Mouse (Mus musculus) CH12.LX (cell line): ENCODE results near the gene Fadd. TPM values are rescaled to one million over a fixed set of nuclear protein-coding genes. Genes with fewer than 3 reads are reported as not detected.
A peak's percentile ranks its signal among the peaks of the same experiment; 100 is the strongest.

ENCODE experiments used
- DNase-seq: peaks from one replicate; pipeline ENCODE4 v3.0.0-alpha.2; 2013; ENCODE audit errors: extremely low read depth
- H3K27ac ChIP-seq: 2 replicates; pipeline ENCODE4 v1.5.1; 2012; ENCODE audit warnings: low read depth, mild to moderate bottlenecking, control low read depth, moderate library complexity; ENCODE audit not compliant: insufficient read depth
- H3K27me3 ChIP-seq: replicated peaks from 2 replicates; pipeline ENCODE3; 2012; ENCODE audit warnings: inconsistent platforms
- H3K36me3 ChIP-seq, 2 experiments: replicated peaks in 1 of 2; 2 replicates each; pipeline versions ENCODE3 to v1.6.1; 2012; ENCODE audit warnings: inconsistent platforms in 1 of 2, low read length in 1 of 2, mild to moderate bottlenecking in 1 of 2, mixed read lengths in 1 of 2, moderate library complexity in 1 of 2; ENCODE audit not compliant: control insufficient read depth in 1 of 2, insufficient read depth in 1 of 2
- H3K4me1 ChIP-seq, 2 experiments: 2 replicates each; pipeline ENCODE4 v1.6.1; 2012; ENCODE audit warnings: inconsistent platforms in 1 of 2, moderate library complexity in 1 of 2; ENCODE audit not compliant: insufficient read depth in 2 of 2, control insufficient read depth in 1 of 2
- H3K4me2 ChIP-seq: 2 replicates; pipeline ENCODE4 v1.6.1; 2012; ENCODE audit warnings: low read depth, mild to moderate bottlenecking, control low read depth; ENCODE audit not compliant: poor library complexity, insufficient read depth, severe bottlenecking
- H3K4me3 ChIP-seq, 3 experiments: fragments of 150-350 bp in 1 of 3; sonication (generic) in 1 of 3; replicated peaks in 1 of 3; 2 replicates each; pipeline versions ENCODE3 to v1.5.1; 2011 to 2012; ENCODE audit warnings: low read depth in 2 of 3, low read length in 2 of 3, mild to moderate bottlenecking in 2 of 3, moderate library complexity in 2 of 3, control low read depth in 1 of 3, improper control_type of control experiment in 1 of 3, inconsistent platforms in 1 of 3, mixed read lengths in 1 of 3; ENCODE audit not compliant: poor library complexity in 1 of 3
- H3K79me2 ChIP-seq: replicated peaks from 2 replicates; pipeline ENCODE4 v1.6.1; 2012; ENCODE audit warnings: mild to moderate bottlenecking, moderate library complexity; ENCODE audit not compliant: control insufficient read depth, poor library complexity, insufficient read depth, severe bottlenecking; ENCODE audit errors: extremely low read depth
- H3K9ac ChIP-seq: 2 replicates; pipeline ENCODE4 v1.6.1; 2012; ENCODE audit warnings: low read depth, mild to moderate bottlenecking, control low read depth, moderate library complexity; ENCODE audit not compliant: insufficient read depth
- H3K9me3 ChIP-seq: replicated peaks from 2 replicates; pipeline ENCODE3; 2012; ENCODE audit warnings: low read length, inconsistent platforms, mixed read lengths
- CHD2 ChIP-seq: IDR thresholded peaks from 2 replicates; pipeline ENCODE4 v1.6.1; 2011; ENCODE audit warnings: low read length, improper control_type of control experiment
- CTCF ChIP-seq, 2 experiments: IDR thresholded peaks in 1 of 2; conservative IDR thresholded peaks in 1 of 2; 2 replicates each; pipeline ENCODE4 v1.5.1; 2011 to 2012; ENCODE audit warnings: low read depth in 2 of 2, low read length in 2 of 2, improper control_type of control experiment in 1 of 2, inconsistent platforms in 1 of 2, mild to moderate bottlenecking in 1 of 2, moderate library complexity in 1 of 2
- E2F4 ChIP-seq: IDR thresholded peaks from 2 replicates; pipeline ENCODE4 v1.6.1; 2011; ENCODE audit warnings: low read depth, low read length, improper control_type of control experiment; ENCODE audit not compliant: insufficient replicate concordance
- ELF1 ChIP-seq: IDR thresholded peaks from 2 replicates; pipeline ENCODE4 v1.6.1; 2014; ENCODE audit warnings: low read depth, mild to moderate bottlenecking, inconsistent platforms, low read length, improper control_type of control experiment
- HCFC1 ChIP-seq: IDR thresholded peaks from 2 replicates; pipeline ENCODE4 v1.6.1; 2012; ENCODE audit warnings: low read depth, mild to moderate bottlenecking, inconsistent platforms, low read length, improper control_type of control experiment
- IRF4 ChIP-seq: IDR thresholded peaks from 2 replicates; pipeline ENCODE4 v1.6.1; 2014; ENCODE audit warnings: low read depth, mild to moderate bottlenecking, inconsistent platforms, low read length, improper control_type of control experiment
- JUND ChIP-seq: conservative IDR thresholded peaks from 2 replicates; pipeline ENCODE4 v1.6.1; 2011; ENCODE audit warnings: low read depth, low read length, improper control_type of control experiment
- KAT2A ChIP-seq: IDR thresholded peaks from 2 replicates; pipeline ENCODE4 v1.6.1; 2012; ENCODE audit warnings: low read length, improper control_type of control experiment, inconsistent platforms; ENCODE audit not compliant: insufficient replicate concordance
- MEF2A ChIP-seq: IDR thresholded peaks from 2 replicates; pipeline ENCODE4 v1.6.1; 2014; ENCODE audit warnings: low read depth, mild to moderate bottlenecking, inconsistent platforms, low read length, improper control_type of control experiment, borderline replicate concordance
- MXI1 ChIP-seq: IDR thresholded peaks from 2 replicates; pipeline ENCODE4 v1.6.1; 2011; ENCODE audit warnings: mild to moderate bottlenecking, low read depth, low read length, improper control_type of control experiment
- MYC ChIP-seq: IDR thresholded peaks from 2 replicates; pipeline ENCODE4 v1.6.1; 2011; ENCODE audit warnings: low read depth, mild to moderate bottlenecking, improper control_type of control experiment, low read length
- NRF1 ChIP-seq: IDR thresholded peaks from 2 replicates; pipeline ENCODE4 v1.6.1; 2014; ENCODE audit warnings: low read depth, mild to moderate bottlenecking, inconsistent platforms, low read length, improper control_type of control experiment, moderate library complexity
- POLR2A ChIP-seq: IDR thresholded peaks from 2 replicates; pipeline ENCODE4 v1.6.1; 2011; ENCODE audit warnings: low read depth, mild to moderate bottlenecking, improper control_type of control experiment, low read length
- RAD21 ChIP-seq: IDR thresholded peaks from 2 replicates; pipeline ENCODE4 v1.6.1; 2011; ENCODE audit warnings: low read depth, mild to moderate bottlenecking, low read length, improper control_type of control experiment, moderate library complexity
- RCOR1 ChIP-seq: conservative IDR thresholded peaks from 2 replicates; pipeline ENCODE4 v1.6.1; 2012; ENCODE audit warnings: low read depth, mild to moderate bottlenecking, inconsistent platforms, low read length, improper control_type of control experiment
- SIN3A ChIP-seq: IDR thresholded peaks from 2 replicates; pipeline ENCODE4 v1.6.1; 2012; ENCODE audit warnings: low read length, improper control_type of control experiment, inconsistent platforms
- TCF12 ChIP-seq: IDR thresholded peaks from 2 replicates; pipeline ENCODE4 v1.6.1; 2014; ENCODE audit warnings: low read depth, mild to moderate bottlenecking, inconsistent platforms, low read length, improper control_type of control experiment
- USF1 ChIP-seq: IDR thresholded peaks from 2 replicates; pipeline ENCODE4 v1.6.1; 2014; ENCODE audit warnings: low read depth, mild to moderate bottlenecking, inconsistent platforms, low read length, improper control_type of control experiment
- USF2 ChIP-seq: conservative IDR thresholded peaks from 2 replicates; pipeline ENCODE4 v1.6.1; 2011; ENCODE audit warnings: low read depth, low read length, improper control_type of control experiment
- ZC3H11A ChIP-seq: IDR thresholded peaks from 2 replicates; pipeline ENCODE4 v1.6.1; 2012; ENCODE audit warnings: low read depth, mild to moderate bottlenecking, inconsistent platforms, low read length, improper control_type of control experiment
- ZKSCAN1 ChIP-seq: IDR thresholded peaks from 2 replicates; pipeline ENCODE4 v1.6.1; 2012; ENCODE audit warnings: low read depth, inconsistent platforms, low read length, improper control_type of control experiment, borderline replicate concordance
- ZMIZ1 ChIP-seq: IDR thresholded peaks from 2 replicates; pipeline ENCODE4 v1.6.1; 2012; ENCODE audit warnings: low read depth, mild to moderate bottlenecking, inconsistent platforms, low read length, improper control_type of control experiment
- dilution Hi-C: fragments of 300-500 bp; cut with MboI; formaldehyde crosslinking; loops from 2 replicates; pipeline ENCODE4 v1.14.3; 2020; ENCODE audit warnings: low sequenced_read_pairs; ENCODE audit not compliant: extremely low pct_unique_long_range_greater_than_20kb, extremely low pct_ligation_motif_present
- in situ Hi-C: fragments of 300-500 bp; cut with MboI; formaldehyde crosslinking; loops from 3 replicates; pipeline ENCODE4 v1.14.3; 2019; ENCODE audit warnings: low sequenced_read_pairs, low pct_ligation_motif_present, low pct_unique_long_range_greater_than_20kb, mixed read lengths
- polyA plus RNA-seq: library from polyadenylated mRNA; unstranded; fragments of >175 nt; gene quantifications from 2 replicates; pipeline ENCODE4 v1.2.1, GENCODE M21; 2012; ENCODE audit warnings: low read depth; ENCODE audit not compliant: insufficient read length
- total RNA-seq, 2 experiments: library from RNA; depleted of rRNA; stranded (reverse); fragments of 300-350 nt in 1 of 2; fragments of >200 nt in 1 of 2; gene quantifications; 2 replicates each; pipeline ENCODE4 v1.2.3; 2012 to 2014

Fadd gene
- total RNA-seq (2012; rRNA removed) = 4.5 and 5.5 TPM in 2 replicates
- 2.7 and 2.9 TPM in 2 replicates for total RNA-seq (2014; rRNA removed)
- 7.0 and 7.2 TPM in 2 replicates for polyA plus RNA-seq

- no peaks in the 10 kb centered on the region for H3K9me3 ChIP-seq
- peak within 1 kb of the TSS; percentile 98 for H3K27ac ChIP-seq
- peak; percentile 95 for DNase-seq
- H3K79me2 ChIP-seq = no peaks in the 10 kb centered on the region
- dilution Hi-C loops (no loop called here), in situ Hi-C loops (loop anchor here (5.0 to 25.0 kb wide), 3 partner anchors 190 to 370 kb away; partner anchors contain the start of gene Fgf15)
- peak within 1 kb of the TSS; percentile 89 for H3K9ac ChIP-seq
- peaks cover 9 to 19% of the 10 kb centered on the region in 2 experiments; a peak in 2 of 4 replicates for H3K4me1 ChIP-seq
- peak within 1 kb of the TSS; percentile 82 to 96 (median 83) for H3K4me3 ChIP-seq
- H3K4me2 ChIP-seq = peak within 1 kb of the TSS; percentile 78
- TF ChIP-seq ZKSCAN1 = peak; percentile 15; the same call in 1 of the 2 replicates
- TF ChIP-seq CHD2 = peak; percentile 100
- TF ChIP-seq IRF4 = no peak
- 0 out of 2 replicates have a peak, but pooled peaks have one; percentile 12 for TF ChIP-seq MEF2A
- no peak for TF ChIP-seq RCOR1
- TF ChIP-seq HCFC1 = peak; percentile 92
- TF ChIP-seq JUND = 0 out of 2 replicates have a peak, but pooled peaks have one; percentile 13
- peak; percentile 99 for TF ChIP-seq ELF1
- peak; percentile 85; the same call in 1 of the 2 replicates for TF ChIP-seq KAT2A
- peak; percentile 89 for TF ChIP-seq MXI1
- no peak; the same call in 1 of the 2 replicates for TF ChIP-seq USF1
- TF ChIP-seq TCF12 = 0 out of 2 replicates have a peak, but pooled peaks have one; percentile 55
- 0 out of 2 replicates have a peak, but pooled peaks have one; percentile 16 for TF ChIP-seq ZMIZ1
- no peak for TF ChIP-seq CTCF (conservative IDR thresholded peaks at IDR 0.05 in 1 of 2, IDR thresholded peaks at IDR 0.05 in 1 of 2; ENCODE audit: low read depth in 2 of 2, low read length in 2 of 2)
- TF ChIP-seq E2F4 = peak; percentile 89
- peak; percentile 89 for TF ChIP-seq POLR2A
- TF ChIP-seq RAD21 = no peak
- 0 out of 2 replicates have a peak, but pooled peaks have one; percentile 25 for TF ChIP-seq MYC
- peak; percentile 97 for TF ChIP-seq SIN3A
- TF ChIP-seq ZC3H11A = no peak
- no peak for TF ChIP-seq USF2
- peak; percentile 96 for TF ChIP-seq NRF1
- peaks cover 22% of the 10 kb centered on the region for H3K27me3 ChIP-seq
- H3K36me3 ChIP-seq = peaks cover 7 to 28% of the 10 kb centered on the region in 2 experiments
Measured at GRCm38 (mm10) chr7:144582284-144582980, at the start of gene Fadd. Gene Fadd (minus strand): TSS chr7:144582463.
